Mouse (Mus musculus) megakaryocyte, embryonic 14.5 days (primary cell): ENCODE results near the gene Dscaml1.

ENCODE experiments used
- FLI1 ChIP-seq: IDR thresholded peaks from 2 replicates; pipeline ENCODE4 v1.6.1; 2012; ENCODE audit warnings: low read length, inconsistent platforms, mixed read lengths
- GATA1 ChIP-seq: IDR thresholded peaks from 3 replicates; pipeline ENCODE4 v1.6.1; 2012; ENCODE audit warnings: mixed read lengths, low read length, inconsistent platforms, borderline replicate concordance

- no peak for TF ChIP-seq GATA1
- no peak for TF ChIP-seq FLI1
These were observed 206.6 kb downstream of the Dscaml1 start for GRCm38 (mm10) chr9:45633036-45633435.
